24 mouse cellular contexts compared by ENCODE assay signal in genomic region chr2:167693540-167693939, GRCm38 (mm10). TPM values are rescaled to one million over a fixed set of nuclear protein-coding genes. Genes with fewer than 3 reads are reported as not detected.
DNase-seq lines count a peak whose midpoint lies in the region; ATAC-seq and TF ChIP-seq lines count a peak whose summit lies in the region.
"Had no signal": no experiment of that assay in that cellular context is flagged by ENCODE, and none has a peak within 500 bp of the region (broad histone marks: within the 10 kb centered on the region; RNA-seq: fewer than 3 reads in every experiment).

No protein-coding gene starts in this region.

- H3K4me3 ChIP-seq in gastrocnemius, adult 2 months, result no peak overlapping the region; the same call in 1 of the 2 replicates
- H3K4me3 ChIP-seq in megakaryocyte, embryonic 14.5 days (replicated peaks), result peak overlapping the region; percentile 42
- H3K4me3 ChIP-seq in myocyte, result no peak overlapping the region
- H3K4me3 ChIP-seq in forebrain, embryonic 12.5 days (replicated peaks), result no peak overlapping the region
- H3K4me3 ChIP-seq: embryonic facial prominence, embryonic 10.5 days; embryonic facial prominence, embryonic 13.5 days; forebrain, embryonic 10.5 days; heart, embryonic 13.5 days; hindbrain, embryonic 15.5 days had no signal

- H3ac ChIP-seq in myocyte (ENCODE audit: control insufficient read depth, insufficient read length), result no peak overlapping the region

- H3K9ac ChIP-seq in forebrain, embryonic 12.5 days, result no peak overlapping the region
- H3K9ac ChIP-seq: embryonic facial prominence, embryonic 13.5 days; forebrain, postnatal 0 days; heart, embryonic 13.5 days; hindbrain, embryonic 15.5 days had no signal

- ATAC-seq in megakaryocyte, adult 5-6 weeks (ENCODE audit: poor library complexity, severe bottlenecking), result no peak
- no peak for ATAC-seq in forebrain, embryonic 12.5 days (ENCODE audit: low FRiP score)
- ATAC-seq: forebrain, embryonic 14.5 days; forebrain, postnatal 0 days; Patski had no signal

- WGBS in forebrain, embryonic 12.5 days, result 86% methylated on average over 2 of the region's 2 CpGs

- intact Hi-C loops in gastrocnemius, adult 2 months (cut with DNase I), result loop anchor here (2.0 kb wide), 1 partner anchor 67 kb away; no protein-coding TSS in a partner anchor

- no peaks in the 10 kb centered on the region for H3K9me3 ChIP-seq in megakaryocyte, embryonic 14.5 days
- 0 out of 2 replicates have a peak, but pooled peaks cover 5% of the 10 kb centered on the region for H3K9me3 ChIP-seq in forebrain, embryonic 12.5 days
- H3K9me3 ChIP-seq: embryonic facial prominence, embryonic 13.5 days; hindbrain, embryonic 15.5 days had no signal

- peak overlapping the region; percentile 98 for H3K27ac ChIP-seq in gastrocnemius, adult 2 months
- no peak overlapping the region for H3K27ac ChIP-seq in forebrain, embryonic 12.5 days
- H3K27ac ChIP-seq: embryonic facial prominence, embryonic 10.5 days; embryonic facial prominence, embryonic 13.5 days; forebrain, embryonic 10.5 days; heart, embryonic 13.5 days; hindbrain, embryonic 15.5 days had no signal

- H3K4me1 ChIP-seq in megakaryocyte, embryonic 14.5 days, result peaks cover 85% of the 10 kb centered on the region
- peaks cover 13% of the 10 kb centered on the region for H3K4me1 ChIP-seq in forebrain, embryonic 12.5 days

- no peak for DNase-seq in gastrocnemius, adult 2 months
- no peak for DNase-seq in gastrocnemius, postnatal 4 days (ENCODE audit: low spot score in 2 of 2)
- DNase-seq in urinary bladder, postnatal 14 days (ENCODE audit: low spot score), result no peak
- DNase-seq: cerebellum, adult 11-12 months; cerebellum, adult 8-10 months; cerebellum, postnatal 36 days; embryo, embryonic 11 days; forebrain, postnatal 0 days; gastrocnemius, postnatal 25 days; heart, postnatal 14 days; heart, postnatal 4 days had no signal

- no peak for TF ChIP-seq CTCF in gastrocnemius, adult 2 months (IDR thresholded peaks at IDR 0.05)

- no peak overlapping the region for H3K4me2 ChIP-seq in myocyte (ENCODE audit: low read depth)
- no peak overlapping the region for H3K4me2 ChIP-seq in forebrain, embryonic 12.5 days
- H3K4me2 ChIP-seq: embryonic facial prominence, embryonic 13.5 days; heart, embryonic 13.5 days; hindbrain, embryonic 15.5 days had no signal

- TF ChIP-seq POLR2A in myocyte (IDR thresholded peaks at IDR 0.05; ENCODE audit: insufficient read length, low read depth), result peak; percentile 31

- H3K79me2 ChIP-seq in myocyte (ENCODE audit: control insufficient read depth, insufficient read depth), result peaks cover 28% of the 10 kb centered on the region

- no peaks in the 10 kb centered on the region for H3K27me3 ChIP-seq in megakaryocyte, embryonic 14.5 days (replicated peaks)
- no peaks in the 10 kb centered on the region for H3K27me3 ChIP-seq in myocyte (ENCODE audit: control insufficient read depth, insufficient read depth, insufficient read length)
- peaks cover 38% of the 10 kb centered on the region for H3K27me3 ChIP-seq in forebrain, embryonic 12.5 days
- H3K27me3 ChIP-seq: Patski had no signal

- H3K36me3 ChIP-seq in megakaryocyte, embryonic 14.5 days (replicated peaks; ENCODE audit: low read length), result peaks cover 60% of the 10 kb centered on the region
- peaks cover 13% of the 10 kb centered on the region for H3K36me3 ChIP-seq in myocyte (ENCODE audit: control insufficient read depth, insufficient read depth)
- H3K36me3 ChIP-seq in forebrain, embryonic 12.5 days (replicated peaks), result no peaks in the 10 kb centered on the region
- H3K36me3 ChIP-seq: embryonic facial prominence, embryonic 10.5 days; forebrain, embryonic 10.5 days; hindbrain, embryonic 15.5 days had no signal

TF ChIP-seq in myocyte, 11 proteins besides CTCF, POLR2A, EP300 and RAD21:
- TF ChIP-seq POLR2AphosphoS2 (IDR thresholded peaks at IDR 0.05; ENCODE audit: insufficient read length, low read depth), result peak; percentile 82
- no peak for TF ChIP-seq REST (IDR thresholded peaks at IDR 0.05; ENCODE audit: insufficient read depth, insufficient read length)
TF ChIP-seq in myocyte: peak in this region for 1.

RNA-seq across cellular contexts. Expression of gene Tmem189, which starts 3.9 kb away (rescaled TPM):
- total RNA-seq in gastrocnemius, adult 2 months (2021), result 10 to 100 TPM; 13.0 to 14.9 TPM
- total RNA-seq in gastrocnemius, postnatal 4 days (2021), result 10 to 100 TPM; 27.4 to 28.0 TPM
- polyA plus RNA-seq in megakaryocyte, embryonic 14.5 days (2012; ENCODE audit: insufficient read depth, low replicate concordance), result 164 and 173 TPM in 2 replicates
- 25.1 and 35.7 TPM in 2 replicates for total RNA-seq in megakaryocyte, adult 5-6 weeks (2015)
- 40.6 and 43.1 TPM in 2 replicates for total RNA-seq in megakaryocyte, adult 5-6 weeks (2017)
- polyA plus RNA-seq in myocyte (2012; fragmentation: generic; extraction: Trizol), result 91.9 TPM
- polyA plus RNA-seq in forebrain, embryonic 12.5 days (2016; fragmentation: Nextera tagmentation; extraction: Ambion mirVana), result 31.2 and 34.5 TPM in 2 replicates

RNA-seq across cellular contexts. Expression of gene Cebpb, which starts 4.8 kb away (rescaled TPM):
- total RNA-seq in gastrocnemius, adult 2 months (2021), result 100 to 1,000 TPM; 106 to 181 TPM
- total RNA-seq in gastrocnemius, postnatal 4 days (2021), result 10 to 100 TPM; 25.7 to 35.7 TPM
- 372 and 610 TPM in 2 replicates for polyA plus RNA-seq in megakaryocyte, embryonic 14.5 days (2012; ENCODE audit: insufficient read depth, low replicate concordance)
- 79.3 and 125 TPM in 2 replicates for total RNA-seq in megakaryocyte, adult 5-6 weeks (2015)
- total RNA-seq in megakaryocyte, adult 5-6 weeks (2017), result 55.5 and 59.5 TPM in 2 replicates
- polyA plus RNA-seq in myocyte (2012; fragmentation: generic; extraction: Trizol), result 74.7 TPM
- 0.95 and 1.5 TPM in 2 replicates for polyA plus RNA-seq in forebrain, embryonic 12.5 days (2016; fragmentation: Nextera tagmentation; extraction: Ambion mirVana)

RNA-seq across cellular contexts. Expression of gene Gm20431, which starts 32.2 kb away (rescaled TPM):
- 10 to 100 TPM in 1 of 2 experiments, 1 to 10 TPM in 1; 3.7 to 11.5 TPM for total RNA-seq in gastrocnemius, adult 2 months (2021)
- 10 to 100 TPM; 20.3 to 22.9 TPM for total RNA-seq in gastrocnemius, postnatal 4 days (2021)
- polyA plus RNA-seq in megakaryocyte, embryonic 14.5 days (2012; ENCODE audit: insufficient read depth, low replicate concordance), result not detected in 2 replicates
- total RNA-seq in megakaryocyte, adult 5-6 weeks (2015), result 6.1 and 22.8 TPM in 2 replicates
- not detected in 2 replicates for total RNA-seq in megakaryocyte, adult 5-6 weeks (2017)
- polyA plus RNA-seq in myocyte (2012; fragmentation: generic; extraction: Trizol), result 9.2 TPM
- polyA plus RNA-seq in forebrain, embryonic 12.5 days (2016; fragmentation: Nextera tagmentation; extraction: Ambion mirVana), result 7.5 and 10.2 TPM in 2 replicates
- total RNA-seq: forebrain, postnatal 0 days had no signal
- polyA plus RNA-seq: cortical plate, adult 2 months; frontal cortex, adult 2 months had no signal
